Mouse (Mus musculus) midbrain, embryonic 11.5 days (tissue): ENCODE results near the gene Angpt4. TPM values are rescaled to one million over a fixed set of nuclear protein-coding genes. Genes with fewer than 3 reads are reported as not detected.

ENCODE experiments used
- ATAC-seq: fragments of 200-750 bp; cut with Nextera tagmentation; 2 replicates; pipeline ENCODE4 v1.8.0; 2017; ENCODE audit warnings: moderate TSS enrichment, moderate library complexity; ENCODE audit not compliant: low FRiP score
- DNase-seq: peaks from one replicate; pipeline ENCODE4 v3.0.0; 2015; ENCODE audit warnings: low spot score; ENCODE audit errors: missing footprints
- H3K27ac ChIP-seq: fragments of 300-500 bp; sonication (generic); 2 replicates; pipeline ENCODE4 v1.5.1; 2014; ENCODE audit warnings: low read depth, low read length
- H3K27me3 ChIP-seq: fragments of 300-500 bp; sonication (generic); 2 replicates; pipeline ENCODE4 v1.6.1; 2014; ENCODE audit warnings: mild to moderate bottlenecking, low read length, moderate library complexity, mixed read lengths; ENCODE audit not compliant: control insufficient read depth, insufficient read depth
- H3K36me3 ChIP-seq: fragments of 300-500 bp; sonication (generic); 2 replicates; pipeline ENCODE4 v1.6.1; 2014; ENCODE audit warnings: mild to moderate bottlenecking, low read length, moderate library complexity, mixed read lengths; ENCODE audit not compliant: control insufficient read depth, insufficient read depth
- H3K4me1 ChIP-seq: fragments of 300-500 bp; sonication (generic); 2 replicates; pipeline ENCODE4 v1.6.1; 2014; ENCODE audit warnings: low read length; ENCODE audit not compliant: control insufficient read depth, insufficient read depth
- H3K4me2 ChIP-seq: fragments of 300-500 bp; sonication (generic); 2 replicates; pipeline ENCODE4 v1.6.1; 2014; ENCODE audit warnings: mild to moderate bottlenecking, moderate library complexity
- H3K4me3 ChIP-seq: fragments of 300-500 bp; sonication (generic); 2 replicates; pipeline ENCODE4 v1.5.1; 2014; ENCODE audit warnings: low read depth, low read length
- H3K9ac ChIP-seq: fragments of 300-500 bp; sonication (generic); 2 replicates; pipeline ENCODE4 v1.6.1; 2014; ENCODE audit warnings: low read length
- H3K9me3 ChIP-seq: fragments of 300-500 bp; sonication (generic); 2 replicates; pipeline ENCODE4 v1.6.1; 2016; ENCODE audit warnings: low read length; ENCODE audit not compliant: control insufficient read depth
- WGBS: fragments of 180-500 bp; shearing (Covaris S2); extraction: QIAGEN DNeasy Blood & Tissue Kit; methylation state at CpG from one replicate; pipeline ENCODE4 v1.1.7; 2014; 5-methylcytosine and 5-hydroxymethylcytosine counted together
- polyA plus RNA-seq: library from polyadenylated mRNA; unstranded; fragments of >200 nt; fragmentation: Nextera tagmentation; extraction: Ambion mirVana; gene quantifications from 2 replicates; pipeline ENCODE4 v1.2.1, GENCODE M21; 2014

Gene Angpt4
- polyA plus RNA-seq, 1 experiment from 2014 or later: 0.12 TPM

GRCm38 (mm10) chr2:151944106-151944505 lies 33.1 kb downstream of the Angpt4 start:
- no peak overlapping the region for H3K9ac ChIP-seq
- no peak overlapping the region for H3K27ac ChIP-seq
- no peaks in the 10 kb centered on the region for H3K9me3 ChIP-seq
- H3K4me1 ChIP-seq: no peaks in the 10 kb centered on the region
- DNase-seq: no peak
- no peak overlapping the region for H3K4me2 ChIP-seq
- H3K27me3 ChIP-seq: no peaks in the 10 kb centered on the region; the same call in 1 of the 2 replicates
- no peaks in the 10 kb centered on the region for H3K36me3 ChIP-seq
- ATAC-seq: no peak
- 64% methylated on average over 2 of the region's 2 CpGs for WGBS
- H3K4me3 ChIP-seq: no peak overlapping the region

GRCm38 (mm10) chr2:151947617-151948016 lies 36.6 kb downstream of the Angpt4 start:
- 93% methylated on average over 2 of the region's 2 CpGs for WGBS
- ATAC-seq (no peak), DNase-seq (no peak)
- Histone ChIP-seq H3K9ac (no peak overlapping the region), H3K27ac (no peak overlapping the region), H3K4me3 (no peak overlapping the region), H3K4me1 (no peaks in the 10 kb centered on the region), H3K36me3 (no peaks in the 10 kb centered on the region), H3K9me3 (no peaks in the 10 kb centered on the region), H3K27me3 (no peaks in the 10 kb centered on the region; the same call in 1 of the 2 replicates), H3K4me2 (no peak overlapping the region)

- Histone ChIP-seq H3K4me3 (no peak overlapping the region), H3K4me1 (no peaks in the 10 kb centered on the region), H3K27me3 (no peaks in the 10 kb centered on the region; the same call in 1 of the 2 replicates), H3K36me3 (no peaks in the 10 kb centered on the region), H3K9me3 (no peaks in the 10 kb centered on the region), H3K9ac (no peak overlapping the region), H3K27ac (no peak overlapping the region), H3K4me2 (no peak overlapping the region)
- DNase-seq (no peak), ATAC-seq (no peak)
- WGBS: 85% methylated on average over 7 of the region's 7 CpGs
Observed at GRCm38 (mm10) chr2:151948311-151948710, 37.3 kb downstream of the Angpt4 start.

GRCm38 (mm10) chr2:151949082-151949774 lies 38.2 kb downstream of the Angpt4 start:
- no peak for DNase-seq
- no peaks in the 10 kb centered on the region for H3K36me3 ChIP-seq
- no peak for ATAC-seq
- no peak overlapping the region for H3K27ac ChIP-seq
- H3K9me3 ChIP-seq: no peaks in the 10 kb centered on the region
- WGBS: 75% methylated on average over 2 of the region's 2 CpGs
- H3K4me3 ChIP-seq: no peak overlapping the region
- no peak overlapping the region for H3K9ac ChIP-seq
- no peak overlapping the region for H3K4me2 ChIP-seq
- no peaks in the 10 kb centered on the region for H3K27me3 ChIP-seq
- no peaks in the 10 kb centered on the region for H3K4me1 ChIP-seq

- H3K4me3 ChIP-seq: no peak overlapping the region
- no peak overlapping the region for H3K4me2 ChIP-seq
- no peaks in the 10 kb centered on the region for H3K4me1 ChIP-seq
- ATAC-seq (no peak), DNase-seq (no peak)
- H3K27ac ChIP-seq: no peak overlapping the region
- no peaks in the 10 kb centered on the region for H3K36me3 ChIP-seq
- no peaks in the 10 kb centered on the region for H3K9me3 ChIP-seq
- no peaks in the 10 kb centered on the region for H3K27me3 ChIP-seq
- 88% methylated on average over 8 of the region's 8 CpGs for WGBS
- no peak overlapping the region for H3K9ac ChIP-seq
Observed at GRCm38 (mm10) chr2:151953665-151954064, 42.7 kb downstream of the Angpt4 start.

GRCm38 (mm10) chr2:151956500-151957137 lies 45.6 kb downstream of the Angpt4 start:
- Histone ChIP-seq H3K36me3 (no peaks in the 10 kb centered on the region), H3K4me3 (no peak overlapping the region), H3K9ac (no peak overlapping the region), H3K27me3 (no peaks in the 10 kb centered on the region), H3K4me2 (no peak overlapping the region), H3K9me3 (no peaks in the 10 kb centered on the region), H3K4me1 (peaks cover 1% of the 10 kb centered on the region), H3K27ac (no peak overlapping the region)
- no peak for ATAC-seq
- peak; percentile 57 for DNase-seq
- 77% methylated on average over 4 of the region's 4 CpGs for WGBS

GRCm38 (mm10) chr2:151959274-151959673 lies 48.3 kb downstream of the Angpt4 start:
- Histone ChIP-seq H3K4me3 (no peak overlapping the region), H3K4me1 (peaks cover 18% of the 10 kb centered on the region), H3K9me3 (no peaks in the 10 kb centered on the region), H3K27me3 (no peaks in the 10 kb centered on the region), H3K36me3 (no peaks in the 10 kb centered on the region), H3K9ac (no peak overlapping the region), H3K4me2 (no peak overlapping the region), H3K27ac (no peak overlapping the region)
- no peak for ATAC-seq
- 30% methylated on average over 5 of the region's 5 CpGs for WGBS
- DNase-seq: no peak

GRCm38 (mm10) chr2:151961284-151962196 lies 50.5 kb downstream of the Angpt4 start:
- ATAC-seq: no peak
- no peak for DNase-seq
- peaks cover 30% of the 10 kb centered on the region for H3K4me1 ChIP-seq
- WGBS: 37% methylated on average over 9 of the region's 9 CpGs
- no peaks in the 10 kb centered on the region for H3K36me3 ChIP-seq
- H3K9ac ChIP-seq: no peak overlapping the region
- H3K4me2 ChIP-seq: no peak overlapping the region
- H3K4me3 ChIP-seq: no peak overlapping the region
- H3K27me3 ChIP-seq: no peaks in the 10 kb centered on the region
- H3K9me3 ChIP-seq: no peaks in the 10 kb centered on the region
- peak overlapping the region; percentile 35 for H3K27ac ChIP-seq

GRCm38 (mm10) chr2:151962474-151962873 lies 51.5 kb downstream of the Angpt4 start:
- Histone ChIP-seq H3K27me3 (no peaks in the 10 kb centered on the region), H3K4me1 (peaks cover 40% of the 10 kb centered on the region), H3K9ac (no peak overlapping the region), H3K27ac (no peak overlapping the region), H3K36me3 (no peaks in the 10 kb centered on the region), H3K9me3 (no peaks in the 10 kb centered on the region), H3K4me3 (no peak overlapping the region), H3K4me2 (no peak overlapping the region)
- ATAC-seq (no peak), DNase-seq (no peak)
- WGBS: 63% methylated on average over 10 of the region's 10 CpGs
